Mouse (Mus musculus) adipocyte (in vitro differentiated cells): ENCODE results near the gene Stx6.

ENCODE experiments used
- DNase-seq: peaks from one replicate; pipeline ENCODE4 v3.0.0-alpha.2; 2016; ENCODE audit warnings: low spot score

Gene Stx6

GRCm38 (mm10) chr1:155158141-155158969 lies at the start of gene Stx6:
TSS of gene Stx6 (plus strand) at chr1:155158715.
- peak; percentile 98 for DNase-seq

GRCm38 (mm10) chr1:155109387-155110350 lies 48.8 kb upstream of the Stx6 start:
- DNase-seq = no peak

- DNase-seq = no peak
Observed at GRCm38 (mm10) chr1:155111491-155111890, 47.0 kb upstream of the Stx6 start.

- DNase-seq = no peak
Observed at GRCm38 (mm10) chr1:155112118-155112517, 46.4 kb upstream of the Stx6 start.

GRCm38 (mm10) chr1:155112875-155113274 lies 45.6 kb upstream of the Stx6 start:
- DNase-seq = no peak

- peak; percentile 89 for DNase-seq
Observed at GRCm38 (mm10) chr1:155113946-155114345, 44.6 kb upstream of the Stx6 start.

- no peak for DNase-seq
Observed at GRCm38 (mm10) chr1:155119719-155120118, 38.8 kb upstream of the Stx6 start.

- peak; percentile 84 for DNase-seq
Observed at GRCm38 (mm10) chr1:155121977-155122939, 36.3 kb upstream of the Stx6 start.

GRCm38 (mm10) chr1:155124397-155124796 lies 34.1 kb upstream of the Stx6 start:
- DNase-seq = no peak

- peak; percentile 81 for DNase-seq
Observed at GRCm38 (mm10) chr1:155126716-155127115, 31.8 kb upstream of the Stx6 start.

- DNase-seq = no peak
Observed at GRCm38 (mm10) chr1:155127429-155127934, 31.0 kb upstream of the Stx6 start.

GRCm38 (mm10) chr1:155134866-155135265 lies 23.6 kb upstream of the Stx6 start:
- no peak for DNase-seq

- DNase-seq = peak; percentile 85
Observed at GRCm38 (mm10) chr1:155138795-155139194, 19.7 kb upstream of the Stx6 start.

- DNase-seq = peak; percentile 58
Observed at GRCm38 (mm10) chr1:155140076-155140475, 18.4 kb upstream of the Stx6 start.

- peak; percentile 61 for DNase-seq
Observed at GRCm38 (mm10) chr1:155145620-155146019, 12.9 kb upstream of the Stx6 start.

GRCm38 (mm10) chr1:155146572-155146980 lies 11.9 kb upstream of the Stx6 start, which contains the start of gene Mr1:
TSS of gene Mr1 (minus strand) at chr1:155146814.
- DNase-seq = peak; percentile 79

GRCm38 (mm10) chr1:155147228-155147627 lies 11.3 kb upstream of the Stx6 start:
- DNase-seq = no peak

- DNase-seq = no peak
Observed at GRCm38 (mm10) chr1:155149403-155149802, 9.1 kb upstream of the Stx6 start.

- no peak for DNase-seq
Observed at GRCm38 (mm10) chr1:155150821-155151220, 7.7 kb upstream of the Stx6 start.

- no peak for DNase-seq
Observed at GRCm38 (mm10) chr1:155153906-155154305, 4.6 kb upstream of the Stx6 start.

- DNase-seq = peak; percentile 49
Observed at GRCm38 (mm10) chr1:155158970-155159484, 512 bp downstream of the Stx6 start.
